Mouse (Mus musculus) forebrain, embryonic 13.5 days (tissue): ENCODE measurements around the gene Chrna7. TPM values are rescaled to one million over a fixed set of nuclear protein-coding genes. Genes with fewer than 3 reads are reported as not detected.

Experiments
- ATAC-seq: fragments of 200-750 bp; cut with Nextera tagmentation; 2 replicates; pipeline ENCODE4 v1.8.0; 2017
- H3K27ac ChIP-seq: fragments of 300-500 bp; sonication (generic); 2 replicates; pipeline ENCODE4 v1.5.1; 2015; ENCODE audit warnings: inconsistent platforms, mild to moderate bottlenecking, moderate library complexity
- H3K27me3 ChIP-seq: fragments of 300-500 bp; sonication (generic); 2 replicates; pipeline ENCODE4 v1.6.1; 2015; ENCODE audit warnings: mild to moderate bottlenecking, inconsistent platforms
- H3K36me3 ChIP-seq: fragments of 300-500 bp; sonication (generic); 2 replicates; pipeline ENCODE4 v1.6.1; 2015; ENCODE audit warnings: mild to moderate bottlenecking, inconsistent platforms; ENCODE audit not compliant: poor library complexity, severe bottlenecking
- H3K4me1 ChIP-seq: fragments of 300-500 bp; sonication (generic); 2 replicates; pipeline ENCODE4 v1.6.1; 2015; ENCODE audit warnings: inconsistent platforms
- H3K4me2 ChIP-seq: fragments of 300-500 bp; sonication (generic); 2 replicates; pipeline ENCODE4 v1.6.1; 2015; ENCODE audit warnings: inconsistent platforms, mild to moderate bottlenecking, moderate library complexity
- H3K4me3 ChIP-seq: fragments of 300-500 bp; sonication (generic); 2 replicates; pipeline ENCODE4 v1.5.1; 2015; ENCODE audit warnings: mild to moderate bottlenecking, inconsistent platforms
- H3K9ac ChIP-seq: fragments of 300-500 bp; sonication (generic); 2 replicates; pipeline ENCODE4 v1.6.1; 2015; ENCODE audit warnings: mild to moderate bottlenecking, inconsistent platforms
- H3K9me3 ChIP-seq: fragments of 300-500 bp; sonication (generic); replicated peaks from 2 replicates; pipeline ENCODE4 v1.6.1; 2016; ENCODE audit warnings: inconsistent platforms
- WGBS: fragments of 180-500 bp; shearing (Covaris S2); methylation state at CpG from one replicate; pipeline ENCODE4 v1.1.7; 2015; 5-methylcytosine and 5-hydroxymethylcytosine counted together
- polyA plus RNA-seq: library from polyadenylated mRNA; unstranded; fragments of >200 nt; fragmentation: Nextera tagmentation; extraction: Ambion mirVana; gene quantifications from 2 replicates; pipeline ENCODE4 v1.2.1, GENCODE M21; 2015

Chrna7 gene
- 5.0 and 5.4 TPM in 2 replicates for polyA plus RNA-seq

- Histone ChIP-seq H3K4me3 (peak within 1 kb of the TSS; percentile 74), H3K36me3 (no peaks in the 10 kb centered on the region), H3K27me3 (peaks cover 9% of the 10 kb centered on the region; the same call in 1 of the 2 replicates), H3K4me1 (no peaks in the 10 kb centered on the region; the same call in 1 of the 2 replicates), H3K9me3 (no peaks in the 10 kb centered on the region), H3K9ac (peak within 1 kb of the TSS; percentile 82), H3K27ac (peak within 1 kb of the TSS; percentile 40; the same call in 1 of the 2 replicates), H3K4me2 (peak within 1 kb of the TSS; percentile 90)
- under 1% methylated on average over 72 of the region's 73 CpGs for WGBS
- peak; percentile 96 for ATAC-seq
Observed at GRCm38 (mm10) chr7:63212084-63212723, at the start of gene Chrna7. TSS of gene Chrna7 (minus strand) at chr7:63212569.

GRCm38 (mm10) chr7:63249404-63249803 lies 37.0 kb upstream of the Chrna7 start:
- H3K4me1 ChIP-seq = no peaks in the 10 kb centered on the region
- no peak overlapping the region for H3K27ac ChIP-seq
- H3K36me3 ChIP-seq = no peaks in the 10 kb centered on the region
- no peaks in the 10 kb centered on the region for H3K27me3 ChIP-seq
- ATAC-seq = no peak
- 83% methylated on average over 2 of the region's 2 CpGs for WGBS
- H3K9me3 ChIP-seq = no peaks in the 10 kb centered on the region
- H3K4me2 ChIP-seq = no peak overlapping the region
- H3K9ac ChIP-seq = no peak overlapping the region
- no peak overlapping the region for H3K4me3 ChIP-seq

- Histone ChIP-seq H3K36me3 (no peaks in the 10 kb centered on the region), H3K9me3 (no peaks in the 10 kb centered on the region), H3K4me3 (no peak overlapping the region), H3K4me2 (no peak overlapping the region), H3K27ac (no peak overlapping the region), H3K4me1 (no peaks in the 10 kb centered on the region), H3K9ac (no peak overlapping the region), H3K27me3 (no peaks in the 10 kb centered on the region)
- WGBS = 72% methylated on average over 3 of the region's 3 CpGs
- no peak for ATAC-seq
Observed at GRCm38 (mm10) chr7:63237852-63238516, 25.6 kb upstream of the Chrna7 start.

- Histone ChIP-seq H3K27ac (no peak overlapping the region), H3K36me3 (no peaks in the 10 kb centered on the region)
- WGBS = 21% methylated on average over 7 of the region's 7 CpGs
Observed at GRCm38 (mm10) chr7:63225066-63225780, 12.9 kb upstream of the Chrna7 start.

GRCm38 (mm10) chr7:63211641-63212083 lies 707 bp downstream of the Chrna7 start:
- 2% methylated on average over 13 of the region's 13 CpGs for WGBS
- peak overlapping the region; percentile 90 for H3K4me2 ChIP-seq

More at GRCm38 (mm10) chr7:63225066-63225780, 12.9 kb upstream of the Chrna7 start:
- H3K4me2 ChIP-seq = no peak overlapping the region
- H3K4me1 ChIP-seq = no peaks in the 10 kb centered on the region
- no peaks in the 10 kb centered on the region for H3K9me3 ChIP-seq
- no peaks in the 10 kb centered on the region for H3K27me3 ChIP-seq
- H3K9ac ChIP-seq = no peak overlapping the region
- no peak overlapping the region for H3K4me3 ChIP-seq
- ATAC-seq = no peak

GRCm38 (mm10) chr7:63209501-63209900 lies 2.9 kb downstream of the Chrna7 start:
- no peak overlapping the region for H3K4me3 ChIP-seq
- 22% methylated on average over 4 of the region's 4 CpGs for WGBS
- ATAC-seq = no peak
- H3K9ac ChIP-seq = no peak overlapping the region
- H3K36me3 ChIP-seq = no peaks in the 10 kb centered on the region
- no peaks in the 10 kb centered on the region; the same call in 1 of the 2 replicates for H3K4me1 ChIP-seq
- H3K9me3 ChIP-seq = no peaks in the 10 kb centered on the region
- peaks cover 9% of the 10 kb centered on the region; the same call in 1 of the 2 replicates for H3K27me3 ChIP-seq
- H3K4me2 ChIP-seq = no peak overlapping the region
- no peak overlapping the region for H3K27ac ChIP-seq

More at GRCm38 (mm10) chr7:63211641-63212083, 707 bp downstream of the Chrna7 start:
- no peak overlapping the region for H3K27ac ChIP-seq
- H3K9me3 ChIP-seq = no peaks in the 10 kb centered on the region
- peaks cover 9% of the 10 kb centered on the region; the same call in 1 of the 2 replicates for H3K27me3 ChIP-seq
- peak overlapping the region; percentile 74 for H3K4me3 ChIP-seq
- no peaks in the 10 kb centered on the region for H3K36me3 ChIP-seq
- peak overlapping the region; percentile 82 for H3K9ac ChIP-seq
- ATAC-seq = peak; percentile 7
- H3K4me1 ChIP-seq = no peaks in the 10 kb centered on the region; the same call in 1 of the 2 replicates

GRCm38 (mm10) chr7:63207137-63207536 lies 5.2 kb downstream of the Chrna7 start:
- Histone ChIP-seq H3K27me3 (peaks cover 9% of the 10 kb centered on the region; the same call in 1 of the 2 replicates), H3K9ac (no peak overlapping the region), H3K27ac (no peak overlapping the region), H3K4me1 (no peaks in the 10 kb centered on the region; the same call in 1 of the 2 replicates), H3K4me2 (no peak overlapping the region), H3K36me3 (no peaks in the 10 kb centered on the region), H3K9me3 (no peaks in the 10 kb centered on the region), H3K4me3 (no peak overlapping the region)
- 0 out of 2 replicates have a peak, but pooled peaks have one; percentile 39 for ATAC-seq
- WGBS = 73% methylated on average over 2 of the region's 2 CpGs

- no peaks in the 10 kb centered on the region for H3K9me3 ChIP-seq
- H3K9ac ChIP-seq = no peak overlapping the region
- H3K4me1 ChIP-seq = no peaks in the 10 kb centered on the region
Observed at GRCm38 (mm10) chr7:63195560-63195959, 16.8 kb downstream of the Chrna7 start.

GRCm38 (mm10) chr7:63189647-63190534 lies 22.5 kb downstream of the Chrna7 start:
- 81% methylated on average over 13 of the region's 13 CpGs for WGBS
- H3K4me1 ChIP-seq = 0 out of 2 replicates have a peak, but pooled peaks cover 9% of the 10 kb centered on the region
- ATAC-seq = peak; percentile 67
- H3K27ac ChIP-seq = peak overlapping the region; percentile 44; the same call in 1 of the 2 replicates
- no peaks in the 10 kb centered on the region for H3K27me3 ChIP-seq
- H3K9me3 ChIP-seq = no peaks in the 10 kb centered on the region
- H3K4me3 ChIP-seq = no peak overlapping the region
- no peak overlapping the region for H3K9ac ChIP-seq
- no peaks in the 10 kb centered on the region for H3K36me3 ChIP-seq
- H3K4me2 ChIP-seq = no peak overlapping the region

More at GRCm38 (mm10) chr7:63195560-63195959, 16.8 kb downstream of the Chrna7 start:
- H3K27me3 ChIP-seq = no peaks in the 10 kb centered on the region
- whole genome bisulfite sequencing = 64% methylated on average over 2 of the region's 2 CpGs
- no peak overlapping the region for H3K4me2 ChIP-seq
- no peak for ATAC-seq
- no peaks in the 10 kb centered on the region for H3K36me3 ChIP-seq
- H3K4me3 ChIP-seq = no peak overlapping the region
- no peak overlapping the region for H3K27ac ChIP-seq

- Histone ChIP-seq H3K4me1 (0 out of 2 replicates have a peak, but pooled peaks cover 4% of the 10 kb centered on the region), H3K27ac (no peak overlapping the region)
- peak; percentile 96 for ATAC-seq
Observed at GRCm38 (mm10) chr7:63170063-63170787, 42.1 kb downstream of the Chrna7 start.

More at GRCm38 (mm10) chr7:63170063-63170787, 42.1 kb downstream of the Chrna7 start:
- no peak overlapping the region for H3K4me2 ChIP-seq
- H3K36me3 ChIP-seq = no peaks in the 10 kb centered on the region
- H3K27me3 ChIP-seq = no peaks in the 10 kb centered on the region
- no peak overlapping the region for H3K4me3 ChIP-seq
- no peaks in the 10 kb centered on the region for H3K9me3 ChIP-seq
- no peak overlapping the region for H3K9ac ChIP-seq
- WGBS = 59% methylated on average over 3 of the region's 3 CpGs
